Mouse (Mus musculus): ENCODE measurements around the gene Cdhr5.

The Cdhr5 gene

GRCm38 (mm10) chr7:141276546-141276945, at the start of gene Cdhr5:
Gene Cdhr5, minus strand, starts transcription at chr7:141276786.
- no peak for DNase-seq (ENCODE audit: low read depth, low spot score)

DNA sequence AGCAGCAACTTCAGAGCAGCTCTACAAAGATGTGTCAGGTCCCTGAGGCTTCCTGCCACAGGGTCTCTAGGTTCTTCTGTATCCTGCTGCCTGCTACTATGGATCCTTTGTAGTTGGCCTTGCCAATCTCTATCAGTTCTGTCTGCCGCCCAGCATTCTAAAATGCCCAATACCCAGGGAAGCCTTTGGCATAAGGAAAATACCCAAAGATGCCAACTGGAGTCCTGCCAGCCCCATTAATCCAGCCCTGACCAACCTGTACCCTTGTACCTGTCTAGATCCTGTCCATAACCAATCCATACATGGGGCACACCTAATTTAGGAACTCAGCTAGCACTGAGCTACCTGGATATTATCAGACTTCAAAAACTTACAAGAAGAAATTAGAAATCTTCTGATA, 48.1 kb upstream of the Cdhr5 start:
- no peak for DNase-seq (ENCODE audit: low read depth, low spot score)

GRCm38 (mm10) chr7:141319446-141319845, 42.9 kb upstream of the Cdhr5 start:
- no peak for DNase-seq (ENCODE audit: low read depth, low spot score)

DNA sequence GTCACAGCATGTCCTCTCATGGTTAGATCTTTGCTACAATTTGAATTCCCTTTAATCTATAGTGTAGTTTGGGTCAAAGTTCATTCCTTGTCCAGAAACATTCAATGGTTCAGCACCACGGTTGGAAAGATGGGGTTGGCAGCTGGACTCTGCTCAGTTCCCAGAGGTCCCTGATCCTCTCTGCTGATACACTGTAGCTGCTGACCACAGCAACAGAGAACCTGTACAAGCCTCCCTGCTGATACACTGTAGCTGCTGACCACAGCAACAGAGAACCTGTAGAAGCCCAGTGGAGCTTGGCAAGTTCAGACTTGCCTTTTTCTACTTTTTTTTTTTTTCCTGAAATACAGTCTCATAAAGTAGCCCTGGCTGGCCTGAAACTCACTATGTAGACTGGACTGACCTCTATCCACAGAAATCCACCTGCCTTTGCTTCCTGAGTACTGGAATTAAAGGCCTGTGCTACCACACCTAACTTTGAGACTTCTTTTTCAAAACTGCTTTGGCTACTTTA, 41.1 kb upstream of the Cdhr5 start:
- DNase-seq (ENCODE audit: low read depth, low spot score) = no peak

DNA sequence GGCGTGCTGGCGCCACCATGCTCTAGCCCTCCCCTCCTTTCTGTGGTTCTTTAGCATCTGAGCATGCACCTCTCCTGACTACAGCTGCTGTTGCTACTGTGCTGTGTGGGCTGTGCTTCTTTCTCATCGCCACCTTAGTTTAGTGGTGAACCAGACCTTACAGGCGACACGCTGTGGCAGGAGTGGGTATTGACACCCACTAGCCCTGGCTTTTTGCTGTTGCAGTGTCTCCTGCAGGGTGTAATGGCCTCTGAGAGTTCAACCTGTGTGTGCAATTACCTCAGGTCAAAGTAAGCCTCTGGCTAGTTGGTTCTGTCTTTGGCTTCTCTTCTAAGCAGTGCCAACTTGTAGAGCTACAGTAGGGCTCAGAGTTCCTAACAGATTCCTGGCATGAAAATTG, 39.4 kb upstream of the Cdhr5 start:
- no peak for DNase-seq (ENCODE audit: low read depth, low spot score)

GRCm38 (mm10) chr7:141315076-141315475, 38.5 kb upstream of the Cdhr5 start:
- no peak for DNase-seq (ENCODE audit: low read depth, low spot score)

- DNase-seq (ENCODE audit: low read depth, low spot score) = no peak
Observed at GRCm38 (mm10) chr7:141314416-141314815, 37.8 kb upstream of the Cdhr5 start.

GRCm38 (mm10) chr7:141304537-141304936, 28.0 kb upstream of the Cdhr5 start:
- DNase-seq (ENCODE audit: low read depth, low spot score) = no peak

DNA sequence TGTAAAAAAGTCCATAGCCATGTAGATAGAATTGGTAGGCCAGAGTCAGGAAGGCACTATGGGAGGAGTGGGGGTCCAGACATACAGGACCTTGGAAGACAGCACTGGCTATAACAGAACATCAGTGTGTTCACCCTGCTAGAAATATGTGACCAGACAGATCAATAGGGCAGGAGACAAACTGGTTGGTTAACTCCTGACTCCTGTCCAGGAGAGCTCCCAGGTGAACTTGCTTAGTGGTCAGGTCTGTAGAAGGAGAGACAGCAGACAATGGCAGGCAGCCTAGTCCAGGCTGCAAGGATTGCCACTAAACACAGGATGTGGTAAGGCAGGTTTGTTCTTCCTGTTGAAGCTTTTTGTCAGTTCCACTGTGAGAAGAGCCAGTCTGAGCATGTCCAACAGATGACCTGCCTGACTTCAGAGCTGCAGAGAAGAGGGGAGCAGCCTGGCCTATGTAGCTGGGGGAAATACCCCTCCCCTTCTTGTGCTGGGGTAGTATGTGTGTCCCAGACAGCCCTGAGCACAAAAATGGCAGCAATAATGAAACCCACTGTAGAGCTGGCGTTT, 26.2 kb upstream of the Cdhr5 start:
- no peak for DNase-seq (ENCODE audit: low read depth, low spot score)

DNA sequence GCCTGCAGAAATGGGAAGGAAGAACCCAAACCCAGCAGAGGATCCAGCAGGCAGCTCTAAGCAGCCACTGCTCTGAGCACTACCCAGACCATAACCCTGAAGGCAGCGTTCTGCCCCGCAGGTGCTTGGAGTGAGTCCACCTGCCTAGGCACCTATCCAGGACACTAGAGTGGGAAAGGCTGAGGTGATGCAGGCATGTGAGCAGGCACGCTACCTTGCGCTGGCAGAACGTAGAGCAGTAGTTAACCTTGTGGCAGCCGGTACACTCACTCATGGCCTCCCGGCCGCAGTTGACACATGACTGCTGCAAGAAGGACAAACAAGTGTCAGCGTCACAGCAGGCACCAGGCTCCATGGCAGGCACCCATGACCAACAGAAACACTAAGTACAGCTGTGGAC, 24.8 kb upstream of the Cdhr5 start:
- no peak for DNase-seq (ENCODE audit: low read depth, low spot score)

- no peak for DNase-seq (ENCODE audit: low read depth, low spot score)
Observed at GRCm38 (mm10) chr7:141299175-141299574, 22.6 kb upstream of the Cdhr5 start.

DNA sequence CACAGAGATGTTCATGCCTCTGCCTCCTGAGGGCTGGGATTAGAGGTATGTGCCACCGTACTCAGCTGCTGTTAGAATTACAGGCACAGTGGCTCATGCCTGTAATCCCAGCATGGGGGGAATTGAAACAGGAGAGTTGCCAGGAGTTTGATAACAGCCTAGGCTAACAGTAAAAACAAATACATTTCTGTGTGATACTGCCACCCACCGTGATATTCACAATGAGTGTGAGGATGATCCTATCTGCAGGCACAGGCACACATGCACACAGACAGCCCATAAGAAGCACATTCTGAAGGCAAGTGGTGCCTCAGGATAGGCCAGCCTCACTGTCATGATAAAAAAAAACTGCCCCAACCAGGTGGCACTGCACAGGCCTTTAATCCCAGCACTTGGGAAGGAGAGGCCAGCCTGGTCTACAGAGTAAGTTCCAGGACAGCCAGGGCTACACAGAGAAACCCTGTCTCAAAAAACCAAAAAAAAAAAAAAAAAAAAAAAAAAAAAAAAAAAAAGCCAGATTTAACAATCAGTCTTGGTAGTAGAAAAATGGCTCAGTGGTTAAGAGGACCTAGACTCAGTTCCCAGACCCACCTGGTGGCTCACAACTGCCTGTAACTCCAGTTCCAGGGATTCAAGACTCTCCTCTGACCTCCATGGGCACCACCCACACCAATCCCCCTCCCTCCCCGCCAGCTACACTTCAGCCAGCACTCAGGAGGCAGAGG, 21.5 kb upstream of the Cdhr5 start:
- DNase-seq (ENCODE audit: low read depth, low spot score) = no peak

GRCm38 (mm10) chr7:141294479-141294878, 17.9 kb upstream of the Cdhr5 start:
- DNase-seq (ENCODE audit: low read depth, low spot score) = no peak

DNA sequence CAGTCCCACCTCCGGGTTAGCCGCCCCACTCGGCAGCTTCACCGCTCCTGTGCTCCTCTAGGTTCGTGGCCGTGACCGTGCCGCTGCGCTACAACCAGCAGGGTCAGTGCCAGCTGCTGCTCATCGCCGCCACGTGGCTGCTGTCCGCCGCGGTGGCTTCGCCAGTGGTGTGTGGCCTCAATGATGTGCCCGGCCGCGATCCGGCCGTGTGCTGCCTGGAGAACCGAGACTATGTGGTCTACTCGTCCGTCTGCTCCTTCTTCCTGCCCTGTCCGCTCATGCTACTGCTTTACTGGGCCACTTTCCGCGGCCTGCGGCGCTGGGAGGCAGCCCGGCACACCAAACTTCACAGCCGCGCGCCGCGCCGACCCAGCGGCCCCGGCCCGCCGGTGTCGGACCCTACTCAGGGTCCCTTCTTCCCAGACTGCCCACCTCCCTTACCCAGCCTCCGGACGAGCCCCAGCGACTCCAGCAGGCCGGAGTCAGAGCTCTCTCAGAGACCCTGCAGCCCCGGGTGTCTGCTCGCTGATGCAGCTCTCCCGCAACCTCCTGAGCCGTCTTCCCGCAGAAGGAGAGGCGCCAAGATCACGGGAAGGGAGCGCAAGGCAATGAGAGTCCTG, 17.4 kb upstream of the Cdhr5 start:
- DNase-seq (ENCODE audit: low read depth, low spot score) = peak; percentile 64

GRCm38 (mm10) chr7:141292583-141293388, 16.2 kb upstream of the Cdhr5 start:
- DNase-seq (ENCODE audit: low read depth, low spot score) = no peak

GRCm38 (mm10) chr7:141291921-141292582, 15.5 kb upstream of the Cdhr5 start, which contains the start of gene Drd4:
Gene Drd4, plus strand, starts transcription at chr7:141292006.
- peak; percentile 65 for DNase-seq (ENCODE audit: low read depth, low spot score)

DNA sequence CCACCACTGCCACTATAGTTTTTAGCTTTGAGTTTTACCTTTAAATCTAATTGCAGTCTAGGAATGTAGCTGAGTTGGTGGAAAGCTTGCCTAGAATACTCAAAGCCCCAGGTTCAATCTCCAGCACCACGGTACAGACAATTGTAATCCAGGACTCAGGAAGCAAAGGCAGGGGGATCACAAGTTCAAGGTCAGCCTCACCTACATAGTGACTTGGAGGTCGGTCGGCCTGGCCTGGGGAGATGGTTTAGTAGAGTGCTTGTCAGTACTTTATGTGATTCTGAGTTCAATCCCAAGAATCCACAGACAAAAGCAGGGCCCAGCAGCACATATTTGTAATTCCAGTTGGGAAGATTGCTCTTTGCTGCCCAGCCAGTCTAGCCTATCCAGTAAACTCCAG, 11.5 kb upstream of the Cdhr5 start:
- DNase-seq (ENCODE audit: low read depth, low spot score) = no peak

DNA sequence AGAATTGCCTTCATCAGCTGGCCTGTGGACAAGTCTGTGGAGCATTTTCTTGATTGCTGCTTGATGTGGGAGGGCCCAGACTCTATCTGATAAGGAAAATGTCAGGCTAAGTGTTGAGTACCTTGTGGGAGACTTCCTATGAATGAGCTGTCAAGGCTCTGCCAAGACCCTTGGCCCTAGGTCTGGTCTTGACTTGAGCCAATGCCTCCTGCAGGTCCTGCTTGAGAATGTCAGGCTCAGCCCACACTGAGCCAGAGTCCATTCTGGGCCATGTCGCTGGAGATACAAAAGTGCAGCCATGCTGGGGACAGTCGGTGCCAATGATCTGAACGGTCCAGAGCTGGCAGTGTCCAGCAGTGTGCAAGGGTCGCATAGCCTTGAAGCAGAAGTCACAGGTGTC, 6.2 kb upstream of the Cdhr5 start:
- DNase-seq (ENCODE audit: low read depth, low spot score) = no peak

- no peak for DNase-seq (ENCODE audit: low read depth, low spot score)
Observed at GRCm38 (mm10) chr7:141281442-141281841, 4.9 kb upstream of the Cdhr5 start.

DNA sequence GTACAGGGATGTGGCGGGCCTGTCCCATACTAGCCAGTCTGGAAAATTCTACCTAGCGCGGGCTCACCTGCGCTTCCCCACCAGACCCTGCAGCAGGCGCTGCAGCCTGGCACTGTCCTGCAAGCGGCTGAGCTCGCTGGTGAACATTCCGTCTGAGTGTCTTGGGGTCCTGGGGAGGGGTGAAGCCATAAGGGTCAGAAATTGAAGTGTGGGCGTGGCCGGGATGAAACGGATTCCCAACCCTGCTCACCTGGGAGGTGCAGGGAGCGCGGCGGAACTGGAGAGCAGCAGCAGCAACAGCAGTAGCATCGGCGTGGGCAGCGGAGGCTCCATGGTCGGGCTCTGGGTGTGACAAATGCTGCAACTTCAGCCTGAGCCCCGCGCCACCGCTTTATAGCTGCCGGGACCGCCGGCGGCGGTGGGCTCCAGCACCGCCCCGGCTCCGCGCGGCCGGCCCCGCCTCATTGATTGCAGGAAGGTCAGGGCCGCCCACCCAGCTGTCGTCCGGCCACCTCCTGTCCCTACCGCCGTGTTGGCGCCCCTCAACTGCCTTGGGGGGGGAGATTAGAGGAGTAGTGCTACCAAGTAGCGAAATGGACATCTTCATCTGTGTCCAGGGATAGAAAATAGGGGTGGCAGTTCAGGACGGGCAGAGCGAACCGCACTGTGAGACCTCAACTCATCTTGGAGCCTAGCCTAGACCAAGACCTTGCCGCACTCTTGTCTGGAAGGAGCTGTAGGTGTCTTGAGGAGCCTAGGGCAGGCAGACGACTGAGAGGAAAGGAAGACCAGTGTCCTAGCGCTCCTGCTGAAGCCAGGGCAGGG, 2.4 kb upstream of the Cdhr5 start, which contains the start of gene Sct:
Gene Sct, minus strand, starts transcription at position 368 of the 825 bp plus-strand sequence.
- peak; percentile 61 for DNase-seq (ENCODE audit: low read depth, low spot score)

All from mesoderm, embryonic 11.5 days (tissue).